Mouse (Mus musculus): Measurements from ENCODE around the gene Gm42906. TPM values are rescaled to one million over a fixed set of nuclear protein-coding genes. Genes with fewer than 3 reads are reported as not detected.
A peak's percentile ranks its signal among the peaks of the same experiment; 100 is the strongest.

Gm42906 gene
- total and polyA plus RNA-seq, 2 experiments from 2014 or later, result not detected

DNA sequence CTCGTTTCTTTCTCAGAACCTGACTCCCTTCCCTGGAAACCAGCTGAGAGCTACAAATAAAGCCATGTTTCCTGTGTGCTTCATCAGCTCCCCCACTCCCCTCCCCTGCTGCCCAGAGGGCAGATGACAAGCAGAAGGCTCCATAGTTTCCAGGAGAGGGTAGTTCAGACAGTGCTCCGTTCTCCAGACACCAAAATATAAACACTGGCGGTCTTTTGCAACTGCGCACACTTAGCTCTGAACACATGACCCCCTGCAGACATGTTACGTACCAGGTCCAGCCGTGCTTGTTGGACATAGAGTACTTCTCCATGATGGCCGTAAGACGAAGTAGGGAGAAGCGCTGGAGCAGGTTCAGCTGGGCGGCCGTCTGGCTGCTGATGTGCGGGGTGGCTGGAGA, 367.5 kb downstream of the Gm42906 start:
- H3K36me3 ChIP-seq (ENCODE audit: insufficient read depth, low read length), result 0 out of 2 replicates have a peak, but pooled peaks cover 6% of the 10 kb centered on the region
- no peaks in the 10 kb centered on the region for H3K4me1 ChIP-seq (ENCODE audit: insufficient read depth, low read length)
- H3K4me3 ChIP-seq (ENCODE audit: low read length), result no peak overlapping the region
- H3K27ac ChIP-seq, result no peak overlapping the region
- DNase-seq (ENCODE audit: low spot score) (peak; percentile 24), ATAC-seq (0 out of 2 replicates have a peak, but pooled peaks have one; percentile 30)
- no peaks in the 10 kb centered on the region for H3K27me3 ChIP-seq (ENCODE audit: insufficient read depth, low read length)
- no peak overlapping the region for H3K9ac ChIP-seq (replicated peaks; ENCODE audit: low read length)
- WGBS, result 66% methylated on average over 12 of the region's 12 CpGs
- TF ChIP-seq CTCF (IDR thresholded peaks at IDR 0.05; ENCODE audit: low read depth), result no peak
- peak overlapping the region; percentile 29; the same call in 1 of the 2 replicates for H3K4me2 ChIP-seq (ENCODE audit: low read depth, low read length)
- H3K9me3 ChIP-seq (ENCODE audit: low read length), result 0 out of 2 replicates have a peak, but pooled peaks cover 2% of the 10 kb centered on the region

DNA sequence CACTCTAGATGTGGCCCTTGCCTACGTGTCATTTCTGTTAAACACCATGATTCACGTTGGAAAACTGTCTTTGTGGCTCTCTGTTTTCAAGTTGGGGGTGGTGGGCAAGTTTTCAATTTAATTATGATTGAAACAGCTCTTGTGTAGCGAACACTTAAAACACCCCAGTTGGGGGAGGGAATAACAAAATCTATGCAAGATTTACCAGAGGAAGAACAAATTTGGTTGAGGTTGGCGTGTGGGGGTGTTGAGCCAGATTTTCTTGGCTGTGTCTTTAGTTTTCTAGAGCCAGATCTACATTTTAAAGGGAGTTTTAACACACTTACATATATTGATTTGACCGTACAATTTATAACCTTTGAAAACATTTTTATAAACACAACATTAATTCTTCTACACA, 368.2 kb downstream of the Gm42906 start:
- H3K27ac ChIP-seq, result no peak overlapping the region
- 92% methylated on average over 5 of the region's 5 CpGs for WGBS

DNA sequence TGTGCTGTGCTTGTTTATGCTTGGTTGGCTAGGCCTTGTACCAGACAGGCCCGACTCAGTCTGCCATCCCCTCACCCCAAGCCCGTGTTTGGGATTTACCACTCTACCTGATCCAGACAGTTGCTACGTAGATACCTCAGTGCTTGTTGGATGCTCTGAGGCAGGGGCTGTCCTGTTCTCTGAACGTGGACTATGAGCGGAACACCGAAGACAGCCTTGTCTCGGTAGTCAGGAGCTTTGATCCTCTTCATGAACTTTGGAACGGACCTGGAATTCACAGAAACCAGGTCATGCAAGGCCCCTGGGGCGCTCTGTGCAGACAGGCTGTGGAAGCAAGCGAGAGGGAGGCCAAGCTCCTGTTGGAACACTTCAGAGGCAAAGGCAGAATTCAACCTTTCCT, 368.6 kb downstream of the Gm42906 start:
- no peak for ATAC-seq
- no peak for TF ChIP-seq CTCF (IDR thresholded peaks at IDR 0.05; ENCODE audit: low read depth)
- no peak overlapping the region for H3K4me3 ChIP-seq (ENCODE audit: low read length)
- DNase-seq (ENCODE audit: low spot score), result no peak
- no peaks in the 10 kb centered on the region for H3K4me1 ChIP-seq (ENCODE audit: insufficient read depth, low read length)
- WGBS, result 93% methylated on average over 10 of the region's 10 CpGs
- H3K36me3 ChIP-seq (ENCODE audit: insufficient read depth, low read length), result 0 out of 2 replicates have a peak, but pooled peaks cover 6% of the 10 kb centered on the region
- no peaks in the 10 kb centered on the region for H3K27me3 ChIP-seq (ENCODE audit: insufficient read depth, low read length)
- no peak overlapping the region for H3K4me2 ChIP-seq (ENCODE audit: low read depth, low read length)
- no peak overlapping the region for H3K9ac ChIP-seq (replicated peaks; ENCODE audit: low read length)
- H3K27ac ChIP-seq, result no peak overlapping the region
- 0 out of 2 replicates have a peak, but pooled peaks cover 2% of the 10 kb centered on the region for H3K9me3 ChIP-seq (ENCODE audit: low read length)

More for the DNA sequence above, 368.2 kb downstream of the Gm42906 start:
- Histone ChIP-seq H3K36me3 (ENCODE audit: insufficient read depth, low read length) (0 out of 2 replicates have a peak, but pooled peaks cover 6% of the 10 kb centered on the region), H3K27me3 (ENCODE audit: insufficient read depth, low read length) (no peaks in the 10 kb centered on the region), H3K9ac (replicated peaks; ENCODE audit: low read length) (no peak overlapping the region), H3K4me1 (ENCODE audit: insufficient read depth, low read length) (no peaks in the 10 kb centered on the region), H3K4me2 (ENCODE audit: low read depth, low read length) (no peak overlapping the region), H3K4me3 (ENCODE audit: low read length) (no peak overlapping the region), H3K9me3 (ENCODE audit: low read length) (0 out of 2 replicates have a peak, but pooled peaks cover 2% of the 10 kb centered on the region)
- no peak for ATAC-seq
- no peak for DNase-seq (ENCODE audit: low spot score)
- no peak for TF ChIP-seq CTCF (IDR thresholded peaks at IDR 0.05; ENCODE audit: low read depth)

DNA sequence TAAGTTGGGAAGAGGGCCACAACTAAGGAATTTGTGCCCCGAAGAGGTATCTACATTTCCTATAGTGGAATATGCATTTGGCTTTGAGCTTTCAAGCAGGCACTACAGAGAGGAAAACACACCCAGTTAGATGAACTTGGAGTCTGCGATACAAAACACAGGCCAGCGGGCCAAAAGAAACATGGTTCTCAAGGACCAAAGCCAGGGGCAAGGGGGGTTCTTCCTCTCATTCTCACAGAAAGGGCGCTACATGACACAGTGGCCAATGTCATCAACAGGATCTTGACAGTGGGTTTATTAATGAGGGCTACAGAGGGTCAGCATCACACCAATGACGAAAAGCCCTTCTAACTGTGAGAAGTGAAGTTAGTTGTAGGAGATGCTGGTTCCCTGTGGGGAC, 370.2 kb downstream of the Gm42906 start:
- no peak overlapping the region for H3K4me2 ChIP-seq (ENCODE audit: low read depth, low read length)
- 92% methylated on average over 5 of the region's 5 CpGs for WGBS
- 0 out of 2 replicates have a peak, but pooled peaks cover 2% of the 10 kb centered on the region for H3K9me3 ChIP-seq (ENCODE audit: low read length)
- no peak overlapping the region for H3K9ac ChIP-seq (replicated peaks; ENCODE audit: low read length)
- no peak overlapping the region for H3K27ac ChIP-seq
- H3K4me3 ChIP-seq (ENCODE audit: low read length), result no peak overlapping the region
- no peaks in the 10 kb centered on the region for H3K4me1 ChIP-seq (ENCODE audit: insufficient read depth, low read length)
- no peaks in the 10 kb centered on the region for H3K27me3 ChIP-seq (ENCODE audit: insufficient read depth, low read length)
- no peak for DNase-seq (ENCODE audit: low spot score)
- no peak for TF ChIP-seq CTCF (IDR thresholded peaks at IDR 0.05; ENCODE audit: low read depth)
- 0 out of 2 replicates have a peak, but pooled peaks cover 6% of the 10 kb centered on the region for H3K36me3 ChIP-seq (ENCODE audit: insufficient read depth, low read length)
- ATAC-seq, result no peak

DNA sequence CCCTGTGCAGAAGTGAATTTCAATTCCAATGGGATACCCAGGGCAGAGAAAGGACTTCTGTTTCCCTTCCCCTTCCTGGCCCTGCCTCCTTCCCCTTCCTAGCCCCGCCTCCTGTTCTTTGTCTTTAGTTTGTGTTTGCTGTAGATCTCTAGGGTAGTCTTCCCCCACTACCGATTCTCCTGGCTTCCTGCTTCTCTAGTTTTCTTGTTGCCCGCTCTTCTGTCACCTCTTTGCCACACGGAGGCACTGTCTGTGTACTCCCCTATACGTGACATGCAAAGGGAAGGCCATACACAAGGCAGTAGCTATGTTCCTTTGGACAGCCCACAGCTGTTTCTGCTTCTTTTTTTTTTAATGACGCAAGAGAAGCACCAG, 371.1 kb downstream of the Gm42906 start:
- 0 out of 2 replicates have a peak, but pooled peaks have one; percentile 6 for TF ChIP-seq CTCF (IDR thresholded peaks at IDR 0.05; ENCODE audit: low read depth)
- H3K9me3 ChIP-seq (ENCODE audit: low read length), result no peaks in the 10 kb centered on the region
- no peak overlapping the region for H3K4me2 ChIP-seq (ENCODE audit: low read depth, low read length)
- H3K4me1 ChIP-seq (ENCODE audit: insufficient read depth, low read length), result no peaks in the 10 kb centered on the region
- 80% methylated on average over 6 of the region's 6 CpGs for WGBS
- no peak overlapping the region for H3K9ac ChIP-seq (replicated peaks; ENCODE audit: low read length)
- peak overlapping the region; percentile 23; the same call in 1 of the 2 replicates for H3K27ac ChIP-seq
- H3K27me3 ChIP-seq (ENCODE audit: insufficient read depth, low read length), result no peaks in the 10 kb centered on the region
- ATAC-seq (no peak), DNase-seq (ENCODE audit: low spot score) (peak; percentile 9)
- 0 out of 2 replicates have a peak, but pooled peaks cover 2% of the 10 kb centered on the region for H3K36me3 ChIP-seq (ENCODE audit: insufficient read depth, low read length)
- H3K4me3 ChIP-seq (ENCODE audit: low read length), result no peak overlapping the region

DNA sequence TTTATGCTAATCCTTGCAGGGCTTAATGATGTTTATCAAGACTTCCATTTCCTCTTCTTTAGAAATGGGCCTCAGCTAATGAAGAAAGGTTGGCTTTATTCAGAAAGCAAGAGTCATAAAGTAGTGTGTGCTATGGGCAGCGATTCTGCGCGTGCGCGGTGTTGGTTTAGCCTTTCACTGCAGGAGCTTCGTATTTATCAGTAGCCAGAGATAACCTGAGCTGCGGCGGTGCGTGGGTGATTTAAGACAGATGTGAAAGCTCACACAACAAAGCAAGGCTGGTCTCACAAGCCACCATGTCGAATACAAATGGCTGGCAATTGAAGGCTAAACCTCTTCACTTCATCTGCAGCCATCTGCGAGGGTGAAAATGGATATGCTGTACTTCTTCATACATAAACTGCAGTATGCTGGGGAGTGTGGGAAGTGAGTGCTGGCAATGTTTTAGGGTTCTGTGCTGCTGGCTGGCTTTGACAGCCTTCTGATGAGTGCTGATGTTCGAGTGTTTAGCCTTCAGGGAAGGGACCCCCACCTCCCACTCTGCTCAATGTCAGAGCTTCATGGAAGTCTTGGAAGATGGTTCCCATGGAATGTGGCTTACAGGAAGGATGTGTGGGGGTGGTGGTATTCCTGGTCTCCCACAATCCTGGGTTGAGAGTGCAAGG, 371.6 kb downstream of the Gm42906 start:
- 71% methylated on average over 12 of the region's 12 CpGs for WGBS
- Histone ChIP-seq H3K27ac (peak overlapping the region; percentile 23; the same call in 1 of the 2 replicates), H3K4me2 (ENCODE audit: low read depth, low read length) (no peak overlapping the region), H3K9me3 (ENCODE audit: low read length) (no peaks in the 10 kb centered on the region), H3K36me3 (ENCODE audit: insufficient read depth, low read length) (no peaks in the 10 kb centered on the region), H3K4me1 (ENCODE audit: insufficient read depth, low read length) (no peaks in the 10 kb centered on the region), H3K9ac (replicated peaks; ENCODE audit: low read length) (no peak overlapping the region), H3K4me3 (ENCODE audit: low read length) (no peak overlapping the region), H3K27me3 (ENCODE audit: insufficient read depth, low read length) (no peaks in the 10 kb centered on the region)
- no peak for ATAC-seq
- DNase-seq (ENCODE audit: low spot score), result peak; percentile 40
- TF ChIP-seq CTCF (IDR thresholded peaks at IDR 0.05; ENCODE audit: low read depth), result no peak
